Mouse (Mus musculus): Measurements from ENCODE around the gene Mtch2.

GRCm38 (mm10) chr2:90846597-90846954 is 379 bp upstream of the Mtch2 start:
- TF ChIP-seq CTCF (IDR thresholded peaks at IDR 0.05; ENCODE audit: insufficient read depth, low read depth, low read length) (no peak), POLR2A (IDR thresholded peaks at IDR 0.05; ENCODE audit: insufficient read depth, low read depth, low read length) (no peak)

Data from olfactory bulb, adult 2 months (tissue).